Mouse (Mus musculus): ENCODE measurements around the gene Trpt1. TPM values are rescaled to one million over a fixed set of nuclear protein-coding genes. Genes with fewer than 3 reads are reported as not detected.

The Trpt1 gene
- total and polyA plus RNA-seq, 3 experiments = 20.7 to 26.4 (median 26.3) TPM

DNA sequence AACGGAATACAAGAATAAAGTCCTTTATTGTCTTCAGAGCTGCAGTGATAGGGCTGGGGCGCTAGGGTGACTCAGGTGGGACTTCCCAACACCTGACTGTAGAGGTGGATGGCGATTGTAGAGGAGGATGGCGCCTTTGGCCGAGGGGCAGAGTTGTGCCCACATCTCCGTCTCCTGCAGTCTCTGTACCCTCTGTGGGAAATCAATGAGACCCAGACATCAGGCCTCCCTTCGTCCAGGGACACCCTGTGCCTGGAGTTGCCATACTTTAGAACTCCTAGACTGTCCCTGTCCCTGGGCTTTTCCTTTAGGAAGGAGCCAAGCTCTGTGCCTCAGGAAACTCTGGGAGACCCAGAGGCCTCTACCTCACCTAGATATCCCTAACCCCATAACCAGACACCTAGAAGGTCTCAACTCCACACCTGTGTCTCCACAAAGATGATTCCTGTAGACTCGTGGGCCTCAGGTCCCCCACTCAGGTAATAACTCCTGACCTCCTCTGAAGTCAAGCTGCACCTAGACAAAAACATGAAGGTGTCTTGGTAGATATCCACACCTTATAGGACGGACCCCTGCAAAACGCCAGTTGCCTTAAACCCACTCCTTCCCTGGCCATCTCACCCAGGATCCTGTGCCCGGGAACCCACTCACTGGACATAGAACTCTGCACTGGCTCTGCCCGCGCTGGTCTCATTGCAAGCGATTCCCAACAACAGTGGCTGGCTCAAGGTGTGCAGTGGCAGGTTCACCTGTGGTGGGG is 2.7 kb upstream of the Trpt1 start:
- intact Hi-C loops (cut with DNase I) = no loop called here
- DNase-seq = peak in 1 of 2 experiments; percentile 3
- TF ChIP-seq EP300 (IDR thresholded peaks at IDR 0.05; ENCODE audit: insufficient read depth, low read depth, low read length) = no peak
- TF ChIP-seq CTCF (IDR thresholded peaks at IDR 0.05) = no peak
- TF ChIP-seq POLR2A (IDR thresholded peaks at IDR 0.05; ENCODE audit: insufficient read depth, low read depth, low read length) = no peak
- no peaks in the 10 kb centered on the region for H3K27me3 ChIP-seq (ENCODE audit: control insufficient read depth, insufficient read depth, low read length)
- H3K9ac ChIP-seq (ENCODE audit: low read depth, low read length) = peak overlapping the region; percentile 22
- peak overlapping the region; percentile 61 for H3K27ac ChIP-seq
- WGBS = 60% methylated on average over 14 of the region's 14 CpGs
- H3K79me2 ChIP-seq (replicated peaks; ENCODE audit: control insufficient read depth, insufficient read depth, low read length) = no peaks in the 10 kb centered on the region
- peaks cover 10% of the 10 kb centered on the region for H3K4me1 ChIP-seq (ENCODE audit: control insufficient read depth, insufficient read depth, low read length)
- peak overlapping the region; percentile 87 for H3K4me3 ChIP-seq
- no peaks in the 10 kb centered on the region for H3K36me3 ChIP-seq (ENCODE audit: control insufficient read depth, insufficient read depth, low read length)

DNA sequence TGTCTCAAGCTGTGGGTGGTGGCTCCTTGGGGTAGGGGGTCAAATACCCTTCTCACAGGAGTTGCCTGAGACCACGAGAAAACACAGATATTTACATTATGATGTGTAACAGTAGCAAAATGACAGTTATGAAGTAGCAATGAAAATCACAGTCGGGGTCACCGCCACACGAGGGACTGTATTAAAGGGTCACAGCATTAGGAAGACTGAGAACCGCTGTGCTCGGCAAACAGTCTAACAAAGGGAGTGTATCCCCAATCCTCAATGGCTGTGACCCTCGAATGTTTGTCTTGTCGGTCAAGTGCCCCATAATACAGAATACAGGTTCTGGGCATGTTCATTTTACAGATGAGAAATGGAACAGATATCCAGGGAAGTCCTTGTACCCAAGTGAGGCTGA is 1.9 kb upstream of the Trpt1 start:
- intact Hi-C loops (cut with DNase I) = no loop called here
- TF ChIP-seq EP300 (IDR thresholded peaks at IDR 0.05; ENCODE audit: insufficient read depth, low read depth, low read length) = no peak
- TF ChIP-seq CTCF (IDR thresholded peaks at IDR 0.05) = no peak
- 86% methylated on average over 8 of the region's 8 CpGs for WGBS
- H3K4me3 ChIP-seq = no peak overlapping the region
- H3K27me3 ChIP-seq (ENCODE audit: control insufficient read depth, insufficient read depth, low read length) = no peaks in the 10 kb centered on the region
- H3K9ac ChIP-seq (ENCODE audit: low read depth, low read length) = no peak overlapping the region
- DNase-seq = peak in 1 of 2 experiments; percentile 4
- peaks cover 10% of the 10 kb centered on the region for H3K4me1 ChIP-seq (ENCODE audit: control insufficient read depth, insufficient read depth, low read length)
- H3K36me3 ChIP-seq (ENCODE audit: control insufficient read depth, insufficient read depth, low read length) = no peaks in the 10 kb centered on the region
- H3K27ac ChIP-seq = no peak overlapping the region
- H3K79me2 ChIP-seq (replicated peaks; ENCODE audit: control insufficient read depth, insufficient read depth, low read length) = no peaks in the 10 kb centered on the region

DNA sequence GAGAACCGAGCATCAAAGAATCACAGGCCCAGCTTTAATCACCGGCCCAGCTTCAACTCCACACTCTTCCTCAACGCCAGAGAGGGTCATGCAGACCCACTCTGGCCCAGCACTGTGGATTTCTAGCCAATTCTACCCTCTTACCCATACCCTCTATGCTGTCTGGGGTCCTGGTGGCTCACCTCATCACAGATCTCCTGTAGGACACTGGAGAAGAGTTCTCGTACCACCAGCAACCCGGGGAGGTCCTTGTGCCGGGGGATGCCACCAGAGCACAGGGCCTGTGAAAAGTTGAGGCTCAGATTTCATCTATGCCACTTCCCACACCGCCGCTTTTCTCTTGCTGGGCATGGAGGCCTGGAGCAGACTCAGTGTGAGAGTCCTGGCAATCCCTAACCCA is 1.4 kb upstream of the Trpt1 start:
- Histone ChIP-seq H3K4me1 (ENCODE audit: control insufficient read depth, insufficient read depth, low read length) (peaks cover 10% of the 10 kb centered on the region), H3K9ac (ENCODE audit: low read depth, low read length) (no peak overlapping the region), H3K36me3 (ENCODE audit: control insufficient read depth, insufficient read depth, low read length) (no peaks in the 10 kb centered on the region), H3K27me3 (ENCODE audit: control insufficient read depth, insufficient read depth, low read length) (no peaks in the 10 kb centered on the region), H3K4me3 (no peak overlapping the region), H3K79me2 (replicated peaks; ENCODE audit: control insufficient read depth, insufficient read depth, low read length) (no peaks in the 10 kb centered on the region), H3K27ac (no peak overlapping the region)
- WGBS = 78% methylated on average over 8 of the region's 8 CpGs
- TF ChIP-seq EP300 (IDR thresholded peaks at IDR 0.05; ENCODE audit: insufficient read depth, low read depth, low read length) (no peak), CTCF (IDR thresholded peaks at IDR 0.05) (no peak), POLR2A (IDR thresholded peaks at IDR 0.05; ENCODE audit: insufficient read depth, low read depth, low read length) (no peak)
- DNase-seq = peak in 1 of 2 experiments; percentile 1
- intact Hi-C loops (cut with DNase I) = no loop called here

DNA sequence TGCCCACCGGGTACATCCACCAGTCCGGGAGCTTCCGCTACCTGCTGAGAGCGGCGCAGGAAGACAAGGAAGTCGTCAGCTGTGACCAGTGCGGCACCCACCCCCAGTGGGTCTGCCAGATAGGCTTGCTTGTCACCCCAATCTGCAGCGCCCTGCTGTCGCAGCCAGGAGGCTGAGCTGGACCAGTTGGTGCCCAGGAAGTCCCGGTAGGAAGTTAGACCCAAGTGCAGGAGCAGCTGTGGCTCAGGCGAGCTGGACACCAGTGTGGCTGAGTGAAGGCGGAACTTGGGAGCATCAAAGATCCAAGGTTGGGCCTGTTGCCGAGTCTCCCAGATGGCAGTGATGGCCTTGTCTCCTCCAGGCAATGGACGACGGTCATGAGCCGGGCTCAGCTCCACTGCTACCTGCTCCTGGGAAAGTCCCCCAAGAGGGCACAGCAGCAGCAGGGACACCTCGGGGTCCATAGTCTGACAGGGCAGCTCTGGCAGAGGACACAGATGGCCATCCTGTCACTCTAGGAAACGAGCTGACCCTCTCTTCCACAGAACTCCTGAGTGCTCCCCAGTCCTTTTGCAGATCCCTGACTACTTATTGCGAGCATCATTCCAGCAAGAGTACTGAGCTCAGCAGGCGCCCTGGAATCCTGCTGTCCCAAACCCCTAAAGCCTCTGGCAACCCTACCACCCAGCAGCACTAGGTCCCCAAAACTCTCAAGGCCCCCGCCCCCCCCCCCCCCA is 508 bp upstream of the Trpt1 start:
- Histone ChIP-seq H3K27ac (peak overlapping the region; percentile 95), H3K4me3 (peak overlapping the region; percentile 89), H3K36me3 (ENCODE audit: control insufficient read depth, insufficient read depth, low read length) (no peaks in the 10 kb centered on the region), H3K79me2 (replicated peaks; ENCODE audit: control insufficient read depth, insufficient read depth, low read length) (no peaks in the 10 kb centered on the region), H3K4me1 (ENCODE audit: control insufficient read depth, insufficient read depth, low read length) (peaks cover 10% of the 10 kb centered on the region), H3K27me3 (ENCODE audit: control insufficient read depth, insufficient read depth, low read length) (no peaks in the 10 kb centered on the region), H3K9ac (ENCODE audit: low read depth, low read length) (peak overlapping the region; percentile 63)
- DNase-seq = peak in 1 of 2 experiments; percentile 50
- TF ChIP-seq EP300 (IDR thresholded peaks at IDR 0.05; ENCODE audit: insufficient read depth, low read depth, low read length) (no peak), POLR2A (IDR thresholded peaks at IDR 0.05; ENCODE audit: insufficient read depth, low read depth, low read length) (no peak), CTCF (IDR thresholded peaks at IDR 0.05) (no peak)
- WGBS = 38% methylated on average over 20 of the region's 21 CpGs
- intact Hi-C loops (cut with DNase I) = loop anchor here (5.0 kb wide), 1 partner anchor 42 kb away; the partner anchor contains the start of gene Stip1

DNA sequence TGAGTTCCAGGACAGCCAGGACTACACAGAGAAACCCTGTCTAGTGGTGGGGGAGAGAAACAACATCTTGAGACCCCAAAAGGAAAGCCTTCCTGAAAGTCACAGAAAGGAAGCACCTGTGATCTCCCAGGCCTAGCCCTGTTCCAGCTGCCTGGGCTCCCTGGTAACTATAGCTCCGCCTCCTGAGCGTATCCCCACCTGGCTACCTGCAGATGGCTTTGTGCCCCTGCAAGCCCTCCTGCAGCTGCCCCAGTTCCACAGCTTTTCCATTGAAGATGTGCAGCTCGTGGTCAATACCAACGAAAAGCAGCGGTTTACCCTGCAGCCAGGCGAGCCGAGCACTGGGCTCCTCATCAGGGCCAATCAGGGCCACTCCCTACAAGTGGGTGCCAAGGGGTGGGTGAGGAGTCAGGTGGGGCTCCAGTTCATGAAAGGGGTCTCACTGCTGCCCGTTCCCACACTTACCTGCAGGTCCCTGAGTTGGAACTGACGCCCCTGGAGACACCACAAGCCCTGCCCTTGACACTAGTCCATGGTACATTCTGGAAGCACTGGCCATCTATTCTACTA is 1.9 kb downstream of the Trpt1 start:
- Histone ChIP-seq H3K27ac (no peak overlapping the region), H3K9ac (ENCODE audit: low read depth, low read length) (no peak overlapping the region), H3K79me2 (replicated peaks; ENCODE audit: control insufficient read depth, insufficient read depth, low read length) (no peaks in the 10 kb centered on the region), H3K4me1 (ENCODE audit: control insufficient read depth, insufficient read depth, low read length) (peaks cover 9% of the 10 kb centered on the region), H3K36me3 (ENCODE audit: control insufficient read depth, insufficient read depth, low read length) (no peaks in the 10 kb centered on the region), H3K27me3 (ENCODE audit: control insufficient read depth, insufficient read depth, low read length) (no peaks in the 10 kb centered on the region), H3K4me3 (no peak overlapping the region)
- intact Hi-C loops (cut with DNase I) = loop anchor here (5.0 kb wide), 1 partner anchor 39 kb away; the partner anchor contains the start of gene Stip1
- DNase-seq = peak in 1 of 2 experiments; percentile 18
- 90% methylated on average over 9 of the region's 9 CpGs for WGBS
- TF ChIP-seq CTCF (IDR thresholded peaks at IDR 0.05) (no peak), POLR2A (IDR thresholded peaks at IDR 0.05; ENCODE audit: insufficient read depth, low read depth, low read length) (no peak), EP300 (IDR thresholded peaks at IDR 0.05; ENCODE audit: insufficient read depth, low read depth, low read length) (no peak)

Measured in heart, adult 2 months (tissue).